Mouse (Mus musculus): Measurements from ENCODE around the gene Eva1c.

DNA sequence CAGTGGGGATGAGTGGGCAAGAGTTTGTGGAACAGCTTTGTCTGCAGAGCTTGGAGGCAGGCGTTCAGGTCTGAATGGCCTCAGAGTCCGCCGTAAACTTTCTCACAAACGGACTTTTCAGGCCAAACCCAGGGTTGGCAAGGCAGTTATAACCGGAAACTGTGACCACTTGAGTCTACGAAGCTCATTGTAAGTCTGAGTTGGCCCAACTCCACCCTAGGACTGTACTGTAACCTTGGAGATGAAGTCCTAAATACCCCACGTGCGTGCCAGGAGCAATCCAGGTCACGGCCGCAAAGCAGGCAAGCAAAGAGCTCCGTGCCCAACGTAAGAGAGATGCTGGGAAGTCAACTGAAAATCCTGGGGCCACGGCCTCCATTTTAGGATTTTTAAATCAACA is 85.2 kb downstream of the Eva1c start:
- no peak for TF ChIP-seq FLI1 (IDR thresholded peaks at IDR 0.05; ENCODE audit: low read length)
- no peak for TF ChIP-seq GATA1 (IDR thresholded peaks at IDR 0.05; ENCODE audit: borderline replicate concordance, low read length)

All from megakaryocyte, embryonic 14.5 days (primary cell).